Mouse (Mus musculus): ENCODE measurements around the gene Slx1b.

DNA sequence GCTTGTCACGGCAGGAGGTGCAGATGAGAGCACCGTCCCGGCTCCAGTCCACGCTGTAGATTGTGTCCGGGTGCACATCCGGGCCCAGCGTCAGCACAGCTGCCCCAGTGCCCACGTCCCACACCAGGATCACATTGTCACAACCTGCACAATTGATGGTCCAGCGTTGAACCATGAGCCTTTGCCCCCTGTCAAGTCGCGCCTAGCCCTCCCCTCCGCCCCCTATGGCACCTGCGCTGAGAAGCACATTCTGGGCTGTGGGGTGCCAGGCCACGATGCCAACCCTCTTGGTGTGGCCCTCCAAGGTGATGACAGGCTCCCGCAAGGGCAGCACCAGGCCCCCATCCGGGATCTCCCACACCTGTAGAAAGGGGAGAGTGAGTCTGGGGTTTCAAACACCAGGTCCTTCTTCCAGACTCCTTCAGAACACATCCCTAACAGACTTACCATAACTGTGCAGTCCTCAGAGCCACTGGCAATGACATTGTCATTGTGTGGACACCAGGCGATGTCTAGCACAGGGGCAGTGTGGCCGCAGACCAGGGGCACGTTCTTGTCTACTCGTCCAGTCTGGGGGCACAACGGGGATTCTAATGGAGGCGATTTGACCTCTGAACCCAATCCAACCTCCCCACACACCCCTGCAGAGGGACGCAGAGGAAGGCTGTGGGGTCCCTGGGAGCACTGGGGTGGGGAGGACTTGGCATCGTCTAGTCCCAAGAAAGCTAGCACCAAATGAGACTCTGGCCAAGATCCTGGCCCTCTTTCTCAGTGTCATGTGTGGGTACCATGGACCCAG lies 6.2 kb upstream of the Slx1b start:
- TF ChIP-seq CTCF (IDR thresholded peaks at IDR 0.05; ENCODE audit: insufficient read depth, low read length) (no peak), POLR2A (IDR thresholded peaks at IDR 0.05; ENCODE audit: borderline replicate concordance, extremely low read depth, low read depth, low read length) (no peak)

All from lung, adult 2 months (tissue).